Mouse (Mus musculus): ENCODE measurements around the gene Cinp.
"Not testable (repeated sequence)": the region's sequence is repeated elsewhere in the genome, so short reads cannot be mapped to it uniquely, and the experiment has no call there.

Gene Cinp

DNA sequence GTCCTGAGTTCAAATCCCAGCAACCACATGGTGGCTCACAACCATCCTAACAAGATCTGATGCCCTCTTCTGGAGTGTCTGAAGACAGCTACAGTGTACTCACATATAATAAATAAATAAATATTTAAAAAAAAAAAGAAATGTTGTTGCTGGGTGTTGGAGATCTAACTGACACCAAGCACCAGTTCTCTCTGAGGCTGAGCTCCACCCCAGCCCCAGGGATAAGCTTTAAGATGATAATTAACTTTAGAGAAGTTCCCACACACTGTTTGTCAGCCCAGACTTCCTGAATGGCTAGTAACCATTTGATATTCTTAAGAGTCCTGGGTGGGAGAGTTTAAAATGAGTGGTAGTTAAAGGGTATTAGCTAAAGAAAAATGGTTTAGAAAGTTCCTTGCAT lies 28.7 kb downstream of the Cinp start:
- DNase-seq (ENCODE audit: low spot score), result no peak

DNA sequence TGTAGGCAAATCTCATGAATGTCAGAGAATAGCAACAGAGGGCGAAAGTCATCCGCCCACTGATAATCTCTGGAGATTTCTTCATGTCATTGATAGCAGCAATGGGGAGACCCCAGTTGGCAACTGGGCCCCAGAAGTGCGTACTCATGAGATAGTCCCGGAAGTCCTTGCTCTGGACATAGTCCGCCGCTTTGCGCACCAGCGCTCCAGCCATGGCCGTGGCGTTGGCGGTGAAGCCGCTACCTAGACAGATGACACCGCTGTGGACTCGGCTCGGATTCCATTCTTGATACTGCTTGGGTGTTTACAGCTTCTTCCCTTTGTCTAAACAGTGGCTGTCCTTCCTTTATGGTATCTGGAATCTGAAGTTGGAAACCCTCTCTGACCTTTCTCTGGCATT lies 30.3 kb downstream of the Cinp start:
- not testable (repeated sequence) for DNase-seq (ENCODE audit: low spot score)

DNA sequence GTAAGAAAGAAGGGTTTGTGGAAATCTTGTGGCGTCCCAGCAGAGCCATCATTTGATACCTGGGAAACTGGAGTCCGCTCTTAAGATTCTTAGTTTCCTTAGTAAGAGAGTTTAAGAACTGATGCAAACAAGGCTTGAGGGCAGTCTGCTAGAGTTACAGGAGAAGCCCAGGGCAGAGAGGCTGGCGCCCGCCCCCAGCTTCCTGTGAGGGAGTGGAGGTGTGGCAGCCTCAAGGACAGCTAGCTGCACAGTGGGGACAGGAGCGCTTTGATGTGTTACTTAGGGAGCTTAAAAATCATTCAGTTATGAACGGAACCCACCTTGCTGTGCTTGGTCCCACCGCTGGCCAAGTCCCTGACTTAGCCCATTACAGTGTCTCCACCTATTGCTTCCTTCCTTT lies 31.7 kb downstream of the Cinp start:
- DNase-seq (ENCODE audit: low spot score), result no peak

DNA sequence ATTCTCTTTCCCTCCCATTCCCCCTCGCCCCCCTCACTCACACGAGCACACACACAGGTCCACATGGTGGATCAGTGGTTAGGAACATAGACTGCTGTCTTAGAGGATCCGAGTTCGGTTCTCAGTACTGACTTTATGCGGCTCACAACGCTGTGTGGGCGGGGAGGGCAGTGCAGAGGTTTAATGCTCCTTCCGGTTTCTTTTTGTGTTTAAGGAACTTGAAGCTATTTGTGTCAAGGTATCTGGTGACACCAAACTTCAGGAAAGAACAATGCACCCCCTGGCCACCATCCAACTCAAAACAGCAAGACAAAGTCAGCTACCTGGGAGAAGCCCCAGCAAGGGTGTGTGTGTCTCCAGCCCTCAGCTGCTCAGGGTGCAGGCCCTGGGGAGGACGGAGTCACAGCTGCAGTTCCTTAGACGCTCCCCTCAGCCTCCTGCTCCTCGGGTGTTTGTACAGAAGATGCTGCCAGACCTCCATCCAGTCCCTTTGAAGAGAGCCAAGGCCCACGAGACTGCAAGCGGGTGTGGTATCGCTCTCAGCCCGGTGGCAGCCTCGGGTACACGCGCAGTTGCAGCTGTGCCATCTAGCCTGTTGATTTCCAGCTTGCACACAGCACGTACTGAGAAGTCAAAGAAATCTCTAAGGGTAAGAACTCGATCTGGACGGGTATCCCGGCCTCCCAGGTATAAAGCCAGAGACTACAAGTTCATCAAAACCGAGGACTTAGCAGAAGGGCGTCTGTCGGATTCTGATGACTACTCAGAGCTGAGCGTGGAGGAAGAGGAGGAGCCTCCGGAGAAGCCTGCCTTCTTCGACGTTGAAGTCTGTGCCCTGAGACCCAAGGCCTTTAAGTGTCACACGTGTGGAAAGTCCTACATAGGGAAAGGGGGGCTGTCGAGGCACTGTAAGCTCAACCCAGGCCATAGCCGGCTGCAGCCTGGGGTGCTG lies 33.9 kb downstream of the Cinp start:
- no peak for DNase-seq (ENCODE audit: low spot score)

DNA sequence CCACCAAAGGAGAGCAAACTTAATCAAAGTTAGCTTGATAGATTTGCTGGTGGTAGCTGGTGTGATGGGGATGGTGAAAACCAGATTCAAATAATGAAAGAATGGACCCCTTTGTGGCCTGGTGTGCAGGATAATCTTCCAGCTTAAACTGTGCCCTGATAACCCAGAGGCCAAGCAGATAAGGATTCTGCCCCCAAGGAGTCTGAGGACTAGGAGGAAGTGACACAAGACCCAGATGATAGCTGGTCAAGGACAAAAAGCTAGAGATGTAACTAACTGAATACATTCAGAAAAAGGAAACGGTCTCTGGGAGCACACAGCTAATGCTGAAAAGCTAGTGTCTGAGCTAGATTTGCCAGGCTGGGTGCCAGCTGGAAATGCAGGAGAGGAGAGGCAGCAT lies 37.0 kb downstream of the Cinp start:
- DNase-seq (ENCODE audit: low spot score), result no peak

DNA sequence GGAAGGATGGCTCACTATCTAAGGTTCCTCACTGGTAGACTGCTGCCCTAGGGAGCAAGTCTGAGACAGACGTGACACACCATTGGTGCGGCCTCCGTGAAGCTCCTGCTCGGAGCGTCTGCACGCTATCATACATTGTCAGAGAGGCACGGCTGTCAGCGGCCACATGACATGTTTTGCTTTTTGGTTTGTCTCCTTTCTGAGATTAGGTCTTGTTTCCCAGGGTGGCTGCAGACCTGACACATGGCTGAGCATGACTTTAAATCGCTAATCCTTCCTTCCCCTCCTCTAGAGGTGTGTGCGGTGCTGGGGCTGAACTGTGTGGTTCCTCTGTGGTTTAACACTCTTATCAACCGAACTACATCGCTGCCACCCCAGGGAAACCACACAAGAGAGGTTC lies 37.5 kb downstream of the Cinp start:
- DNase-seq (ENCODE audit: low spot score), result no peak

DNA sequence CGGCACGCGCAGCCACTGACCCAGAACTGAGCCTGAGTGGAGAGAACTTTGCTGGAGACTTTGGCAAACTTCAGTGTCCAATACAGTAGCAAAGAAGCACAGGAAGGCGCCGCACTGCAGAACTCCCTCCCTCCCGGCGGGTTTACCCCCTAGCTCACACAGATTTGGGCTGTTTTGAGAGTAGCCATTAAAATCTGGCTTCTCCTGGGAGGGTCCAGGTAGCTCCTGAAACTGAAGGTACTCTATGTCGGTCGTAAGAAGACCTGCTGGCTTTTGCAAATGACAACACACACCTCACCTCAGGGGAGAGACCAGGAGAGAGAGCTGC lies 38.1 kb downstream of the Cinp start:
- DNase-seq (ENCODE audit: low spot score), result no peak

DNA sequence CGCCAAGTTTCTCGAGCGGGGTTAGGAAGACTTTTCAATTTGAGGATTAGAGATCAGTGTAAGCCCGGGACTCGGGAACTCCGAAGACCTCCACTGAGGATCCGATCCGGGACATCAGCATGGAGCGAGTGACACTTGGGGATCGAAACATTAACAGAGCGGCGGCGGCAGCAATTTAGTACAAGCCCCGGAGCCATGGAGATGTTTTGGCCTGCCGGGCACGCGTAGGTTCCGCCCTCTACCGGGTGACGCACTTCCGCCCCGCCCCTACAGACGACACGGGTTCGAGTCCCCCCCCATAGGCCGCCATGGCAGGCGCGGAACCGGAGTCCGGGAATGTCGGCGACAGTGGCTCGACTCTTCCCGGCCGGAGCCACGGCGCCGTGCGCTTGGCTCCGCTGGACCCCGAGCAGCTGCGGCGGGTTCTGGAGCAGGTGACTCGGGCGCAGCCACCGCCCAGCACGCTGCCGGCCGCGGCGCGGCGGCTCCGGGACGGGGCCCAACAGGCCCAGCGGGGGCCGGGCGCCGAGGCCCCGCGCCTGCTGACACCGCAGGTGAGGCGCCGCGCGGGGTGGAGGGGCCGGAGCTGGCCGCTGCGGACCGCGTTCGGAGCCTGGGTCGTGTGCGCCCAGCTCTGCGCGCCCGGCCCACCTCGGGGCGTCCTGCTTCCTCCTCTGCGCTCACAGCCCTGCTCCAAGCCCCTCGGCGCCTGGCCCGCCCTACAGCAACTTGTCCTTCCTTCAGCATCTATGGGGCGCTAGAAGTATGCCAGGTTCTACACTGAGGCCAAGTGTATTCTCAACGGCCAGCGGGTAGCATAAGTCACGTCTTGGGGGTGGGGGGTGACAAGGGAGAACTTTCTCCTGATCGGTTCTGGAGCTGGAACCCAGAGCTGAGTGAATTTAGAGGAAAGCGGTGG lies 38.7 kb downstream of the Cinp start, which contains the start of gene Zfp839:
Zfp839 (plus strand) TSS at position 244 of the 919 bp plus-strand sequence.
- DNase-seq (ENCODE audit: low spot score), result peak; percentile 84

DNA sequence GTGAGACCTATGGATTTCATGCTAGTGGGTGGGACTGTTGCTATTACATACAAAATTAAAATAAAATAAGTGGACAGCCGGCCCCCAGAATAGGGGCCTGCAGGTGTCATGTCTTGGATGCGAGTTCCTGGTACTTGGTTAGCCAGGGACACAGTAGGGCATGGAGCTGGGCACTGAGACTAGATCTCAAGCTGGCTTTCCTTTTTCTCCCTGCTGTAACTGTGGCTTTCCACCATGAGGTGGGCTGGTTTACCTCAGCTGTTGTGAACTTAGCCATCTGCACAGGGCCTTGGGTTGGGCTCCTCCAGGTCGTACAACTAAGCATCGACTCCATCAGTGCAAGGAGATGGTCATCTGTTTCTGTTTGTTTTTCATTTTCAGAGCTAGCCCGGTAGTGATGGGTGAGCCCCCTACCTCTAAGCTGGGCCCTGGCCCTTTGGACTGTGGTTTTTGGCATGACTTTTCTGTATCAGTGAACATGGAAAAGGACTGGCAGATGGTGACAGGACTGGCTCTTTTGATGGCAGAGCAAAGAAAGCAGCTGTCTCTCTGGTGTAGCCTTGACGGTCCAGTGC lies 42.7 kb downstream of the Cinp start:
- peak; percentile 27 for DNase-seq (ENCODE audit: low spot score)

DNA sequence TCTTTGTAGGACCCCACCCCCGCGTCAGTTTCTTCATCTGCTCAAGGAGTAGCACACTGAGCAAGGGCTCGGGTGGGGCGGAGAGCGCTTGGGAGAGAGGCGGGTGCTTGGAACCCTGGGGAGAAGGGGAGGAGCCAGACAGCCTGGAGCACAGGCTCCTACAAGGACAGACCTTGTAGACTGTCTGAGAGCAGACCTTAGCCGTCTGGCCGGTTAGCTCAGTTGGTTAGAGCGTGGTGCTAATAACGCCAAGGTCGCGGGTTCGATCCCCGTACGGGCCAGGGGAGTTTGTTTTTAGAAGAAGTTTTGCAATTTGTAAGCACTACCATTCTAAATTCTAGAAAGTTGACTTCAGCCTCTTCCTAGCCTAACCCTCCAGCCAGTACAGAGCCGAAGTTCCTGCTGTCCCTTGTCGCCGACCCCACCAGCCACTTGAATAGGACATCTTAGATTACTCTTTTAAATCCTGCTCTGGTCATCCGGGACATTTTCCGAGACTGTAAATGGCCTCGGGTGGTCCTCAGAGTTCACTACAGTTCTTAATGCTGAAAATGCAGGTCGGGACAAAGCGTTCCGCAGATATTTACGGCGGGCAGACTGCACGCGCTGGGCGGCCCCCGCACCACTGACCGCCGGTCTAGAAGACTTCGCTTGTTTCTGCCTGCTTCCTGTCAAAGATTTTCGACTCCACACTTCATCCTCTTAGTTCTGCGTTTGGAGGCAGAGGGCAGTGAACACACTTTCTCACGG lies 43.6 kb downstream of the Cinp start:
- peak; percentile 95 for DNase-seq (ENCODE audit: low spot score)

DNA sequence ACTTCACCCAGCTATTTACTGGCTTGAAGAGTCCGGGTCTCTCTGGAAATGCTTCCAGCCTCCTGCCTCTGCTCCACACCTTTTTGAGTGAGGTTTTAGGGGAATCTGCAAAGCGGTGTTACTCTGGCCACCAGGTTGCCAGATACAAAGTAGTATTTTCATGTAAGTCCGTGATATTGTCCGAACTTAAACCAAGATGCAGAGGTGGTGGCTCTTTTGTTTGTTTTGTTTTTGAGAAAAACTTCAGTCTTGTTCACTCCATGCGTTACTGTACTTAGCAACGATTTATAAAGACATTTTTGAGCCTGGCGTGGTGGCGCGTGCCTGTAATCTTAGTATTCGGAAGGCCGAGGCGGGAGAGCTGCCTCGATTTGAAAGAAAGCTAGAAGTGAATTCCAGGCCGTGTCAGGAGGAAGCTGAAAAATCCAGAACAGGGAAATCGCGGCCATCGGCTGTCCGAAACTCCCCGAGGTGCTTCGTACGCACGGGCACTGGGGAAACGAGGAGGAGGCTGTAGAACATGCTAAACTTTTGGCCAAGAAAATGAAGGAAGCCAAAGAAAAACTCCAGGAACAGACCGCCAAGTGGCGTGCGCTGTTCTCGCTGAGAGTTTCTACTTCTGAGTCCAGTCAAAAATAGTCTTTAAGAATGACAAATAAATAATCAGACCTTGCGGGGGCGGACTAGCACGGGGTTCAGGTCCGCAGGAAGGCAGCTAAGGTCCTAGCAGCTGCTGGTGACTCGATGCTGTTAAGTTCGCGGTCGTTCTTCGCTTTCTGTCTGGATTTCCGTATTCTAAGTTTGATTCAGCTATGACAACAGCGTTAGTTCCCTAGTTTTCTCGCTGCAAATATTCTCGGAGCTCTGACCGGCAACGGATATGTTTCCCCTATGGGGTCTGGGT lies 44.5 kb downstream of the Cinp start:
- no peak for DNase-seq (ENCODE audit: low spot score)

DNA sequence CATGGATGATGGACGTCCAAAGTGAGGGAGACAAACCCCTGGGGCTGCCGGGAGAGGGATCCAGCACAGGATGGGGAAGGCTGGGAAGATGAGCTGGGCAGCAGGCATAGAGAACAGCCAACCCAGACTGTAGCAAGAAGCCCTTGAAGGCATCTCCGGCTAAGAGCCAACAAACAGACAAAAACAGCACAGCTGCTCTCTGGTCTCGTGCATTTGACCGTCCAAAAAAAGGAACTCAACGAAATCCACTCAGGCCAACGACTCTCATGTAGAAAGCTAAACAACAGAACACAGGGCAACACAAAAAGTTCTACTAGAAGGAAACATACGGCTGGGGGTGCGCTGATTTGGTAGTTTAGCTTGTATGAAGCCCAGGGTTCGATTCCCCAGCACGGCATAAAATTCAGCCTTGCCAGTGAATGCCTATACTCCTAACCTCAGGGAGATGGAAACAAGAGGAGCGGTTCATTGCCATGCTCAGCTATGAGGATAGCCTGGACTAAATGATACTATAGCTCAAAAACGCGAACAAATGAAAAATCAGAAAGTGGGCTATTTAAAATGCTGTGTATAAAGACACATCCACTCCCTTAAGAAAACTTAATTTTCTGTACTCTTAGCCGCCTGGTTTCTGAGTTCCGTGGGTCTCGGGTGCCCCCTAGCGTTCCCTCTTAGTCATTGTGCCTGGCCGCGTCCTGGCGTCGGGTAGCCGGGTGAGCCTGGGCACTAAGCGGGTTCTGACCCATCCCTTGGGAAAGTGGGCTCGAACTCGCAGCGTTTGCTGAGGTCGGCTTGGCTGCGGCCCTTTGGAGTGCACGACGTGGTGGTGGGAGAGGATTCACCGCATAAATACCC lies 45.5 kb downstream of the Cinp start:
- DNase-seq (ENCODE audit: low spot score), result peak; percentile 93

DNA sequence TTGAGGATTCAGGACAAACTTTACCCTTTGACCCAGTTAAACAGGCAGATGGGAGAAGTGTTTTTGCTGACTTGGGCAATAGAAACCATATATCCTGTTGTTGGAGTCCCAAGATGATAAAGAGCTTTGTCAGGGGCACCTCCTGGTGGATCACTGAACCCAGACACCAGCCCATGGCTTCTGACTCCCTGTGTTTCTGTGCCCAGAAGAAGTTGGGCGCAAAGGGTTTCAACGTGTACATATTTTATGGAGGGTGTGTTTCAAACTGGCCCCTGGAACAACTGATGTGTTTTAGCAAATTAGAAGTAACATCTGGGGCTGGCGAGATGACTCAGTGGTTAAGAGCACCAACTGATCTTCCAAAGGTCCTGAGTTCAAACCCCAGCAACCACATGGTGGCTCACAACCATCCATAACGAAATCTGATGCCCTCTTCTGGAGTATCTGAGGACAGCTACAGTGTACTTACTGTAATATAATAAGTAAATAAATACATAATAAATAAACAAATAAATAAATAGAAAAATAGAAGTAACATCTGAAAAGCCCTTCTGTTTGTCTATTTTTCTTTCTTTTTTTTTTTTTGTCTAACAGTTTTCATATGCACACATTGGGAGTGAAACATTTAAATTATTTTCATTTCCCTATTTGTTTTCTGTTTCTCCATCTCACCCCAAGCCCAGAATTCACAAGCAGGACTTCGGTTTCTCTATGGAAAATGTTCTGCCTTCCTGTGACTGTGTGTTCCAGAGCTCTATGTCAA lies 47.0 kb downstream of the Cinp start:
- DNase-seq (ENCODE audit: low spot score), result no peak

DNA sequence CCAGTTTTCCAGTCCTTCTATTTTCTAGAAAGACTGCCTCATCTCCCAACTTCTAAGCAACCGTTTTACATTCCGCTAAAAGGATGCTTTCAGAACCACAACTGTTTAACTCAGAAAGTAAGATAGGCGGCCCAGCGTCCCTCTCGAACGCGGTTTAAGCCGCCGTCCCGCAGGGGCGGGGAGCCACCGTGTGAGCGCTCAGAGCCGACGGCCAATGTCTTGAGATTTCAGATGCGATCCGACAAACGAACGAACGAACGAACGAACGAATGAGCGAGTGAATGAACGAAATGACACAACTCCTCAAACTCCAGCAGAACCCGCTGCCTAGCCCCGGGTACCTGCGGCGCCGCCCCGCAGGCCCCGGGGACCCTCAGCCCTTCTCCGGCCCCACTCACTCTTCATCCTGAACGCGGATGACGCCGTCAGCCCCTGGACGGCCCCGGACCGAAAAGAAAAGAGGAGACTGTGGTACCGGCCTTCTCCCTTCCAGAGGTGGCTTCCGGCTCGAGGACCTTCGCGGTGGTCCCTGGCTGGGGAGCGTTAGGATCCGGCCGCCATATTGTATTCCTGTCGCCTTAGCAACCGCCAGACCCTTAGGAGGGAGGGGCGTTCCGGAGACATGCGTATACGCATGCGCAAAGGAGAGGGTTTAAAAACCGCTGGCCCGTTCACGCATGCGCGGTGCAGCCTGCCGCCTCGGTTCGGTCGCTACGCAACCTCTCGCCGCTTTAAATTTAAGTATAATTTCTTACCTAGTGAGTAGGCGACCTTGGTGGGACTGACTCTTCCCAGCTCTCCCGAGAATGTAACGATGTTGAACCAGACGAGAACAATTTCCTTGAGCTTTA lies 48.4 kb downstream of the Cinp start, which contains the start of gene Mok:
Mok (minus strand) TSS at position 592 of the 851 bp plus-strand sequence.
- peak; percentile 97 for DNase-seq (ENCODE audit: low spot score)

DNA sequence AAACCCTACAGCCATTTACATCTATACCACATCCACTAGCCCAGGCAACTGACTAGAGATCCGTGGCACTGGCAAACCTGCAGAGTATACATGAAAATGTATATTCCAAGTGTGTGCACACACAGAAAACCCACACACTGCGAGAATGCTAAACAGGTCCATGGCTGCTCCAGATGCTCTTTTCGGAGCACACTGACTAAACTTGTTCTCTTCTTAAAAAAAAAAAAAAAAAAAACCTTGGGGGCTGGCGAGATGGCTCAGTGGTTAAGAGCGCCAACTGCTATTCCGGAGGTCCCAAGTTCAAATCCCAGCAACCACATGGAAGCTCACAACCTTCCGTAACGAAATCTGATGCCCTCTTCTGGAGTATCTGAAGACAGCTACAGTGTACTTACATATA lies 51.1 kb downstream of the Cinp start:
- DNase-seq (ENCODE audit: low spot score), result no peak

DNA sequence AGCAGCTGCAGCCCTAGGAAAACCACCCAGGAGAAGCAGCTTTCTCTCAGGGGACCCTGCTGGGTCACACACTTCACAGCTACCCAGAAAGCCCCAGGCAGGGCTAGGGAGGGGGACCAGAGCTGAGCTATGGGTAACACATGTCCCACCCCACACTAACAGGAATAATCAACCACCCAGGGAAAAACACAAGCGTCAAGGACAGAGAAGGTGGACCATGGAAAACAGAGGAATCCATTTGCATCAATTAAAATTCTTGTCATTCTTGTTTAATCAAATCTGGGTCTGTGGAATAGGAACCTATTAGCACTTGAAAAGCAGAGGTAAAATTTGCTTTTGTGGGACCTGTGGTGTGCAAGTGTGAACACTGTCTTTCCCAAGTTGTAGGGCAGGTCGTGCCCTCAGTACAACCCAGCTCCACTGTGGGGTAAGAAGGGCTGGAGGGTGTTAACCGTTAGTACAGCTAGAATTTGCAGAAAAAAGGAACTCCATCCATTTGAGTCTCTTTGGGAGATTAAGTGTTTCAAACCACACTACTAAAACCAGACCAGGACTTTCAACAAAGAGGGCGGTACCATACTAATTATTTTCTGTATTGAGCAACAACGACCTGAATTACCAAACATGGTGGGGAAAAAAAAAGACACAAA lies 51.6 kb downstream of the Cinp start:
- DNase-seq (ENCODE audit: low spot score), result peak; percentile 62

DNA sequence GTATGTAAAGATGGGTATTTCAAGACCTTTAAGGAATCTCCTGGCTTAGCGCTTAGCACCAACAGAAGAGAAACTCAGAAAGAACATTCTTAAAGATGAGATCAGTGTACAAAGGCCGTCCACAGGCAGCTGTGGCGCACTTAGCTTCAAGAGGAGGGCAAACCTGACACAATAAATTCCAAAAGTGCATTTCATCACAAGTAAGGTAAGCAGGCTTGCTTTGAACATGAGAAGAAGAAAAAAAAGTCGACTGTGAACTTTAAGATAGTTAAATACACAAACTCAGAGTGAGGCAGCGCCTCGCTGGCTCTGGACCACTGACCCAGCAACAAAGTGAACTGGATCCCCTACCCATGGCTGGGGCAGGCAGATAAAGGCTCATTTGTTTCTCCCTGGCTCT lies 52.2 kb downstream of the Cinp start:
- no peak for DNase-seq (ENCODE audit: low spot score)
